Mouse (Mus musculus): ENCODE data around the gene Rtp2.

The Rtp2 gene

DNA sequence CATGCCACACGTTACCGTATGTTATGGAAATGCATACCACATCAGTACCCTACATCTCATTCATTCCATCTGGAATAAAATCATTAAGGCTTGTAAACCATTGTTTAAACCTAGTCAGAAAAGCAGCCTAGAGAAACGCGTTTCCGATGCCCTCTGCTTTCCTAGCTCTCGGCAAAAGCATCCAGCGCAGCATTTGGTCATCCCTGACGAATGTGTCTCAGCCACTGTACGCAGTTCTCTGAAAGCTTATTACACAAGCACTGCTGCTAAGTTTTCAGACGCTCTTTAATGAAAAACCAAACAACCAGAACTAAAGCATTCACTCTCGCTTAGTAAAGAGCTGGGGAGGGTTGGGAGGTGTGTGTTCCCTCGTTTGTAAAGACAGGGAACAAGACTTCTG lies 47.1 kb downstream of the Rtp2 start:
- DNase-seq: no peak

All from heart, adult 11 months (tissue).